Mouse (Mus musculus) layer of hippocampus, postnatal 10 days (tissue): Measurements from ENCODE around the gene Smarcd2. TPM values are rescaled to one million over a fixed set of nuclear protein-coding genes. Genes with fewer than 3 reads are reported as not detected.
"Not testable (repeated sequence)": the region's sequence is repeated elsewhere in the genome, so short reads cannot be mapped to it uniquely, and the experiment has no call there.

Experiments used
- DNase-seq, 2 experiments: peaks; one replicate each; pipeline ENCODE4 v3.0.0; 2021; ENCODE audit warnings: low spot score in 2 of 2
- total RNA-seq, 2 experiments: library from RNA; stranded (reverse); gene quantifications; 2 replicates each; pipeline ENCODE4 v1.2.3; 2021

The Smarcd2 gene
- total RNA-seq, 2 experiments from 2014 or later = 22.0 to 23.0 TPM

- peak in 1 of 2 experiments; percentile 10 for DNase-seq
Measured at GRCm38 (mm10) chr11:106254767-106255166, 18.0 kb downstream of the Smarcd2 start.

GRCm38 (mm10) chr11:106249326-106249725 is 23.4 kb downstream of the Smarcd2 start:
- peak in 1 of 2 experiments; percentile 9 for DNase-seq

- no peak for DNase-seq
Measured at GRCm38 (mm10) chr11:106246834-106247233, 25.9 kb downstream of the Smarcd2 start.

GRCm38 (mm10) chr11:106233978-106234377 is 38.8 kb downstream of the Smarcd2 start:
- not testable (repeated sequence) for DNase-seq

GRCm38 (mm10) chr11:106220603-106221002 is 52.2 kb downstream of the Smarcd2 start:
- DNase-seq = no peak

GRCm38 (mm10) chr11:106216730-106217490 is 55.9 kb downstream of the Smarcd2 start, which contains the start of gene Ddx42:
Ddx42 (plus strand) TSS chr11:106216926.
- DNase-seq = peak; percentile 85 to 89

GRCm38 (mm10) chr11:106215927-106216729 is 56.6 kb downstream of the Smarcd2 start, which contains the start of gene Ccdc47:
Ccdc47 (minus strand) TSS chr11:106216344.
- peak; percentile 90 to 93 for DNase-seq

GRCm38 (mm10) chr11:106215450-106215859 is 57.3 kb downstream of the Smarcd2 start:
- no peak for DNase-seq

- DNase-seq = no peak
Measured at GRCm38 (mm10) chr11:106214856-106215255, 57.9 kb downstream of the Smarcd2 start.

Other genes starting within 250 kb of the Smarcd2 start
- 100 to 1,000 TPM; 184 to 190 TPM for gene Dcaf7, start 236.1 kb downstream of the Smarcd2 start, total RNA-seq
- gene Taco1, start 206.9 kb downstream of the Smarcd2 start, total RNA-seq = 10 to 100 TPM; 15.1 to 15.2 TPM
- gene Map3k3, start 188.4 kb downstream of the Smarcd2 start, total RNA-seq = 10 to 100 TPM; 26.7 to 27.7 TPM
- not detected for gene Gm10840, start 112.1 kb downstream of the Smarcd2 start, total RNA-seq
- gene Limd2, start 112.1 kb downstream of the Smarcd2 start, total RNA-seq = 100 to 1,000 TPM; 100 to 112 TPM
- 10 to 100 TPM; 28.8 to 32.3 TPM for gene Strada, start 70.8 kb downstream of the Smarcd2 start, total RNA-seq
- 100 to 1,000 TPM; 101 to 102 TPM for gene Ccdc47, start 56.6 kb downstream of the Smarcd2 start, total RNA-seq
- 10 to 100 TPM; 70.6 to 80.4 TPM for gene Ddx42, start 56.0 kb downstream of the Smarcd2 start, total RNA-seq
- 10 to 100 TPM; 37.8 to 39.4 TPM for gene Ftsj3, start 16.9 kb downstream of the Smarcd2 start, total RNA-seq
- gene Psmc5, start 16.8 kb downstream of the Smarcd2 start, total RNA-seq = 100 to 1,000 TPM; 132 to 133 TPM
- gene Tcam1, start 3.7 kb upstream of the Smarcd2 start, total RNA-seq = under 1 TPM; 0.16 to 0.20 TPM
- gene Gh, start 28.9 kb upstream of the Smarcd2 start, total RNA-seq = not detected
- gene Cd79b, start 41.8 kb upstream of the Smarcd2 start, total RNA-seq = under 1 TPM; 0.38 to 0.59 TPM
- under 1 TPM in 1 of 2 experiments, not detected in 1; 0.38 TPM for gene Scn4a, start 80.3 kb upstream of the Smarcd2 start, total RNA-seq
- under 1 TPM in 1 of 2 experiments, not detected in 1; 0.91 TPM for gene Prr29, start 92.5 kb upstream of the Smarcd2 start, total RNA-seq
- gene Icam2, start 115.1 kb upstream of the Smarcd2 start, total RNA-seq = 1 to 10 TPM; 4.6 to 4.7 TPM
- gene Ern1, start 214.9 kb upstream of the Smarcd2 start, total RNA-seq = 1 to 10 TPM; 8.5 to 8.7 TPM